ENCODE assay signal across 25 mouse cellular contexts in genomic region chr12:83958278-83958677, GRCm38 (mm10). TPM values are rescaled to one million over a fixed set of nuclear protein-coding genes. Genes with fewer than 3 reads are reported as not detected.
DNase-seq lines count a peak whose midpoint lies in the region.
"Had no signal": no experiment of that assay in that cellular context is flagged by ENCODE, and none has a peak within 500 bp of the region (broad histone marks: within the 10 kb centered on the region; RNA-seq: fewer than 3 reads in every experiment).

No protein-coding gene starts in this region.

- peak; percentile 26 for DNase-seq in kidney, adult 9 months
- DNase-seq in kidney, postnatal 10 days, result no peak
- peak; percentile 21 to 50 for DNase-seq in kidney, postnatal 25 days
- DNase-seq in kidney, adult 18-20 months, result no peak
- DNase-seq in urinary bladder, postnatal 14 days (ENCODE audit: low spot score), result peak; percentile 49
- DNase-seq in urinary bladder, postnatal 36 days (ENCODE audit: low spot score in 2 of 2), result no peak
- peak; percentile 60 for DNase-seq in gonadal fat pad, adult 2 months (ENCODE audit: low read depth)
- no peak for DNase-seq in adrenal gland, postnatal 25 days
- DNase-seq: adrenal gland, adult 2 months; adrenal gland, postnatal 10 days; adrenal gland, postnatal 36 days; cerebellum, adult 11-12 months; cerebellum, adult 9-10 months; cerebellum, postnatal 10 days; cerebellum, postnatal 25 days had no signal

RNA-seq across cellular contexts. Expression of gene Riox1, which starts 7.9 kb away (rescaled TPM):
- polyA plus RNA-seq in gonadal fat pad, adult 2 months (2012; rRNA removed), result 8.4 and 10.7 TPM in 2 replicates
- total RNA-seq in adrenal gland, postnatal 25 days (2021), result 15.4 and 16.2 TPM in 2 replicates

RNA-seq across cellular contexts. Expression of gene Heatr4, which starts 26.4 kb away (rescaled TPM):
- not detected in 2 replicates for polyA plus RNA-seq in gonadal fat pad, adult 2 months (2012; rRNA removed)
- total RNA-seq in adrenal gland, postnatal 25 days (2021), result not detected in 2 replicates
- total RNA-seq: adrenal gland, adult 2 months; adrenal gland, postnatal 10 days; adrenal gland, postnatal 36 days; ES-E14; MEL had no signal
- polyA plus RNA-seq: adrenal gland, adult 2 months; C2C12; embryonic facial prominence, embryonic 10.5 days; embryonic facial prominence, embryonic 12.5 days; embryonic facial prominence, embryonic 14.5 days; forebrain, embryonic 10.5 days; forebrain, embryonic 12.5 days; forebrain, embryonic 14.5 days; forebrain, embryonic 16.5 days had no signal

RNA-seq across cellular contexts. Expression of gene Acot2, which starts 29.4 kb away (rescaled TPM):
- polyA plus RNA-seq in gonadal fat pad, adult 2 months (2012; rRNA removed), result 11.6 and 17.6 TPM in 2 replicates
- 15.2 and 17.1 TPM in 2 replicates for total RNA-seq in adrenal gland, postnatal 25 days (2021)

RNA-seq across cellular contexts. Expression of gene Numb, which starts 36.5 kb away (rescaled TPM):
- 47.3 and 57.3 TPM in 2 replicates for polyA plus RNA-seq in gonadal fat pad, adult 2 months (2012; rRNA removed)
- total RNA-seq in adrenal gland, postnatal 25 days (2021), result 47.5 and 52.1 TPM in 2 replicates

RNA-seq across cellular contexts. Expression of gene Acot1, which starts 51.0 kb away (rescaled TPM):
- polyA plus RNA-seq in gonadal fat pad, adult 2 months (2012; rRNA removed), result 17.8 and 23.1 TPM in 2 replicates
- 6.3 and 7.7 TPM in 2 replicates for total RNA-seq in adrenal gland, postnatal 25 days (2021)

Comparison
In these comparisons a context has a peak if more than half of its experiments do, and no peak if none do; other contexts are left out.
1. DNase-seq: peak in kidney, adult 9 months (single experiment), kidney, postnatal 25 days (2 of 2), urinary bladder, postnatal 14 days (single experiment) and gonadal fat pad, adult 2 months (single experiment); none in kidney, postnatal 10 days (single experiment), kidney, adult 18-20 months (single experiment), urinary bladder, postnatal 36 days (0 of 2) and adrenal gland, postnatal 25 days (single experiment).